Mouse (Mus musculus) MEL (cell line): ENCODE results near the gene Cdkl5.

Experiments used
- CTCF ChIP-seq, 3 experiments: IDR thresholded peaks in 2 of 3; conservative IDR thresholded peaks in 1 of 3; 2 replicates each; pipeline ENCODE4 v1.5.1; 2011 to 2012; ENCODE audit warnings: low read length in 3 of 3, low read depth in 2 of 3, mild to moderate bottlenecking in 2 of 3, improper control_type of control experiment in 1 of 3, inconsistent platforms in 1 of 3, mixed read lengths in 1 of 3, moderate library complexity in 1 of 3; ENCODE audit not compliant: control insufficient read depth in 1 of 3, insufficient read depth in 1 of 3, poor library complexity in 1 of 3, severe bottlenecking in 1 of 3
- E2F4 ChIP-seq: IDR thresholded peaks from 2 replicates; pipeline ENCODE4 v1.6.1; 2011; ENCODE audit warnings: low read depth, low read length, improper control_type of control experiment, borderline replicate concordance
- EP300 ChIP-seq, 2 experiments: IDR thresholded peaks; 2 replicates each; pipeline ENCODE4 v1.6.1; 2011; ENCODE audit warnings: improper control_type of control experiment in 2 of 2, low read length in 2 of 2, low read depth in 1 of 2, mild to moderate bottlenecking in 1 of 2
- GATA1 ChIP-seq: IDR thresholded peaks from 2 replicates; pipeline ENCODE4 v1.6.1; 2011; ENCODE audit warnings: low read depth, low read length, improper control_type of control experiment
- MAZ ChIP-seq: IDR thresholded peaks from 2 replicates; pipeline ENCODE4 v1.6.1; 2012; ENCODE audit warnings: low read depth, mild to moderate bottlenecking, inconsistent platforms, low read length, improper control_type of control experiment
- MEF2A ChIP-seq: IDR thresholded peaks from 2 replicates; pipeline ENCODE4 v1.6.1; 2014; ENCODE audit warnings: low read depth, mild to moderate bottlenecking, inconsistent platforms, low read length, improper control_type of control experiment; ENCODE audit not compliant: poor library complexity, insufficient replicate concordance, severe bottlenecking; ENCODE audit errors: extremely low read depth
- MYC ChIP-seq: IDR thresholded peaks from 2 replicates; pipeline ENCODE4 v1.6.1; 2011; ENCODE audit warnings: low read depth, mild to moderate bottlenecking, low read length, improper control_type of control experiment, moderate library complexity
- POLR2A ChIP-seq, 2 experiments: IDR thresholded peaks; 2 replicates each; pipeline ENCODE4 v1.6.1; 2011 to 2012; ENCODE audit warnings: low read length in 2 of 2, mild to moderate bottlenecking in 2 of 2, control low read depth in 1 of 2, improper control_type of control experiment in 1 of 2, low read depth in 1 of 2, moderate library complexity in 1 of 2; ENCODE audit not compliant: control insufficient read depth in 1 of 2, insufficient read depth in 1 of 2, poor library complexity in 1 of 2
- POLR2AphosphoS5 ChIP-seq: IDR thresholded peaks from 2 replicates; pipeline ENCODE4 v1.6.1; 2012; ENCODE audit warnings: low read depth, borderline replicate concordance, mild to moderate bottlenecking, inconsistent platforms, low read length, moderate library complexity, mixed read lengths
- SMC3 ChIP-seq: IDR thresholded peaks from 2 replicates; pipeline ENCODE4 v1.6.1; 2011; ENCODE audit warnings: low read depth, low read length, improper control_type of control experiment
- USF1 ChIP-seq: IDR thresholded peaks from 2 replicates; pipeline ENCODE4 v1.6.1; 2014; ENCODE audit warnings: low read depth, mild to moderate bottlenecking, inconsistent platforms, low read length, improper control_type of control experiment, moderate library complexity

GRCm38 (mm10) chrX:160808226-160808625, 186.3 kb downstream of the Cdkl5 start:
- TF ChIP-seq CTCF (IDR thresholded peaks at IDR 0.05 in 2 of 3, conservative IDR thresholded peaks at IDR 0.05 in 1 of 3; ENCODE audit: control insufficient read depth in 1 of 3, insufficient read depth in 1 of 3, low read depth in 2 of 3, low read length in 3 of 3, poor library complexity in 1 of 3, severe bottlenecking in 1 of 3) (no peak), POLR2A (IDR thresholded peaks at IDR 0.05; ENCODE audit: control insufficient read depth in 1 of 2, insufficient read depth in 1 of 2, low read depth in 1 of 2, low read length in 2 of 2, poor library complexity in 1 of 2) (no peak), EP300 (IDR thresholded peaks at IDR 0.05; ENCODE audit: low read depth in 1 of 2, low read length in 2 of 2) (no peak), POLR2AphosphoS5 (no peak), MEF2A (no peak), E2F4 (no peak), MYC (no peak), GATA1 (no peak), SMC3 (no peak), USF1 (no peak), MAZ (no peak)
